Mouse (Mus musculus) urinary bladder, postnatal 36 days (tissue): Measurements from ENCODE around the gene Kif5c.

Experiments used
- DNase-seq, 2 experiments: peaks; one replicate each; pipeline ENCODE4 v3.0.0; 2022; ENCODE audit warnings: low spot score in 2 of 2, mixed read lengths in 1 of 2

The Kif5c gene

GRCm38 (mm10) chr2:49671753-49672500 is 52.8 kb downstream of the Kif5c start:
- DNase-seq, result no peak

- DNase-seq, result no peak
These were observed 53.4 kb downstream of the Kif5c start for GRCm38 (mm10) chr2:49672501-49672874.

- DNase-seq, result no peak
These were observed 56.9 kb downstream of the Kif5c start for GRCm38 (mm10) chr2:49676020-49676419.

- DNase-seq, result no peak
These were observed 59.3 kb downstream of the Kif5c start for GRCm38 (mm10) chr2:49678386-49678785.

GRCm38 (mm10) chr2:49679135-49679964 is 60.3 kb downstream of the Kif5c start:
- no peak for DNase-seq

- no peak for DNase-seq
These were observed 63.7 kb downstream of the Kif5c start for GRCm38 (mm10) chr2:49682754-49683153.

GRCm38 (mm10) chr2:49684808-49685207 is 65.7 kb downstream of the Kif5c start:
- DNase-seq, result no peak

- DNase-seq, result no peak
These were observed 71.3 kb downstream of the Kif5c start for GRCm38 (mm10) chr2:49690421-49690826.

GRCm38 (mm10) chr2:49691441-49691840 is 72.3 kb downstream of the Kif5c start:
- DNase-seq, result no peak

- DNase-seq, result no peak
These were observed 75.6 kb downstream of the Kif5c start for GRCm38 (mm10) chr2:49694727-49695126.

- DNase-seq, result no peak
These were observed 76.4 kb downstream of the Kif5c start for GRCm38 (mm10) chr2:49695461-49695860.

GRCm38 (mm10) chr2:49698851-49699250 is 79.8 kb downstream of the Kif5c start:
- DNase-seq, result no peak

GRCm38 (mm10) chr2:49700176-49700971 is 81.3 kb downstream of the Kif5c start:
- no peak for DNase-seq

- DNase-seq, result no peak
These were observed 91.1 kb downstream of the Kif5c start for GRCm38 (mm10) chr2:49710223-49710622.

GRCm38 (mm10) chr2:49711693-49712092 is 92.6 kb downstream of the Kif5c start:
- no peak for DNase-seq

GRCm38 (mm10) chr2:49712336-49712887 is 93.3 kb downstream of the Kif5c start:
- DNase-seq, result no peak

- DNase-seq, result no peak
These were observed 97.4 kb downstream of the Kif5c start for GRCm38 (mm10) chr2:49716490-49716889.

- DNase-seq, result no peak
These were observed 98.5 kb downstream of the Kif5c start for GRCm38 (mm10) chr2:49717437-49718116.

- DNase-seq, result no peak
These were observed 99.4 kb downstream of the Kif5c start for GRCm38 (mm10) chr2:49718492-49718891.

GRCm38 (mm10) chr2:49718935-49719850 is 100.1 kb downstream of the Kif5c start:
- no peak for DNase-seq
